Mouse (Mus musculus): Measurements from ENCODE around the gene Rusc2. TPM values are rescaled to one million over a fixed set of nuclear protein-coding genes. Genes with fewer than 3 reads are reported as not detected.

The Rusc2 gene
- polyA plus RNA-seq, 1 experiment from 2014 or later, result 75.4 TPM

DNA sequence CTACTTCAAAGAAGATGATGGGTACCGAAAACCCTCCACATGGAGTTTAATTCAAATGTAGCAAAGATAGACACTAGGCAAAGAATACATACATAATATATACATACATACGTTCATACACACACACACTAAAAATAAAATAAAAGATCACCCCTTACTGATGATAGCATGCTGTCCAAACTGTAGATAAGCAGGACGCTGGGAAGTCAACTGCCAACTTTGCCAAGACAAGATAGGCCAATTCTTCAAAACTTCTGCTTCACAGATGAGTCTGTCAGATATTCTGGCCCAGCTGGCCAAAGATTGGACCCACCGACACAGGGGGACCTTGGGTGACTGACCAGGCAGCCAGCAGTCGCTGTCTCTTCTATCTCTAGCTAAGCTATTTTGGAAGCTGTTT is 81.3 kb downstream of the Rusc2 start:
- H3K27me3 ChIP-seq, result no peaks in the 10 kb centered on the region
- ATAC-seq, result no peak
- no peak overlapping the region for H3K9ac ChIP-seq (replicated peaks)
- H3K4me1 ChIP-seq (replicated peaks), result no peaks in the 10 kb centered on the region
- WGBS, result 92% methylated on average over 5 of the region's 5 CpGs
- H3K9me3 ChIP-seq, result no peaks in the 10 kb centered on the region
- no peak overlapping the region for H3K4me2 ChIP-seq (replicated peaks)
- no peaks in the 10 kb centered on the region for H3K36me3 ChIP-seq
- H3K27ac ChIP-seq, result no peak overlapping the region
- H3K4me3 ChIP-seq (replicated peaks), result no peak overlapping the region

DNA sequence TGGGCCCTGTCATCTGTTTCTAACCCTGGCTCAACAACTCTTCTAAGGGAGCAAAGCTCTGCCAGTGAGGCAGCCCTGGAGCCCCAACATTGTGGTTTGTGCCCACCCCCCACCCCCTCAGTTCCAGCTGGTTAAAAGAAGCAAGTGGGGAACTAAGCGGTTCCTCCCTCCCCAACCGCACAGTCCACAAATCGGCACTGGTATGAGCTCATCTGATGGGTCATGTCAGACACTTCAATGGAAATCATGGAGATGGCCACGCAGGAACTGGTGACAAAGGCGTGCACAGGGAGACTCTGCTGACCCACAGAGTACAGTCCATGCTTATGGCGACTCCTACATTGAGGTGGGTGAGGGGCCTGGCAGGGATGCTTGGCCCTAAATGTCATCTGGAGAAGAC is 84.2 kb downstream of the Rusc2 start:
- no peak for ATAC-seq
- H3K4me2 ChIP-seq (replicated peaks), result no peak overlapping the region
- H3K9ac ChIP-seq (replicated peaks), result no peak overlapping the region
- no peaks in the 10 kb centered on the region for H3K9me3 ChIP-seq
- no peaks in the 10 kb centered on the region for H3K27me3 ChIP-seq
- no peaks in the 10 kb centered on the region for H3K4me1 ChIP-seq (replicated peaks)
- no peak overlapping the region for H3K27ac ChIP-seq
- H3K36me3 ChIP-seq, result no peaks in the 10 kb centered on the region
- no peak overlapping the region for H3K4me3 ChIP-seq (replicated peaks)
- 87% methylated on average over 6 of the region's 6 CpGs for WGBS

DNA sequence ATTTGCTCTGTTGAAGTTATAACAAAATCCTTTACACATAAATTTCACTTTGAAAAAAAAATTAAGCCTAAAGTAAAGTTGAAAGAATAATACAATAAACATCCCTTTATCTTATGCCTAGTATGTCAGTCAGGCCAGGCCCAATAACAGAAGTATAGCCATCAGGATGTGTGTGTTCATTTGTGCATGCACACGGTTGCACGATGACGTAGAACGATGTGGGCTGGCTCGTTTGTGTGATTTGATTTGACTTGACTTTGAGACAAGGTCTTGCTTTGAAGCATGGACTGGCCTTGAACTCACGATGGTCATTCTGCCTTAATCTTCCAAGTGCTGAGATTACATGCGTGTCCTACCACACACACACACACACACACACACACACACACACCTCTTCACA is 85.1 kb downstream of the Rusc2 start:
- Histone ChIP-seq H3K27me3 (no peaks in the 10 kb centered on the region), H3K4me3 (replicated peaks) (no peak overlapping the region), H3K4me1 (replicated peaks) (no peaks in the 10 kb centered on the region), H3K36me3 (no peaks in the 10 kb centered on the region), H3K27ac (no peak overlapping the region), H3K4me2 (replicated peaks) (no peak overlapping the region), H3K9me3 (no peaks in the 10 kb centered on the region), H3K9ac (replicated peaks) (no peak overlapping the region)
- WGBS, result 94% methylated on average over 7 of the region's 7 CpGs
- ATAC-seq, result no peak

DNA sequence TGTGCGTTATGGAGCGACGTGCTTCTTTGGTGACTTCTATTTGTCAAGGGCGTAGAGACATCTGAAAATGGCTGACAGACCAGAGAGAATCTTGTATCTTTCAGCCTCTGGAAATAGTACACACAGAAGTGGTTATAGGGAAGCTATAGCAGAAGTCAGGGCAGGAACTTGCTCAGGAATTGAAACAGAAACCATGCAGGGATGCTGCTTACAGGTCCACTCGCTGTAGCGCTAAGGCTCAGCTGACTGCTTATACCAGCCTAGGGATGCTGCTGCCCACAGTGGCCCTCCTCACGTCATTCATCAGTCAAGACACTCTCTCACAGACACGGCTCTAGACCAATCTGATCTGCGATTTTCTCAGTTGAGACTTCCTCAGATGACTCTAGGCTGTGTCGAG is 88.5 kb downstream of the Rusc2 start:
- Histone ChIP-seq H3K4me3 (replicated peaks) (no peak overlapping the region), H3K36me3 (no peaks in the 10 kb centered on the region), H3K27me3 (no peaks in the 10 kb centered on the region), H3K9ac (replicated peaks) (no peak overlapping the region), H3K27ac (no peak overlapping the region), H3K9me3 (no peaks in the 10 kb centered on the region), H3K4me1 (replicated peaks) (no peaks in the 10 kb centered on the region), H3K4me2 (replicated peaks) (no peak overlapping the region)
- no peak for ATAC-seq
- WGBS, result 90% methylated on average over 10 of the region's 10 CpGs

DNA sequence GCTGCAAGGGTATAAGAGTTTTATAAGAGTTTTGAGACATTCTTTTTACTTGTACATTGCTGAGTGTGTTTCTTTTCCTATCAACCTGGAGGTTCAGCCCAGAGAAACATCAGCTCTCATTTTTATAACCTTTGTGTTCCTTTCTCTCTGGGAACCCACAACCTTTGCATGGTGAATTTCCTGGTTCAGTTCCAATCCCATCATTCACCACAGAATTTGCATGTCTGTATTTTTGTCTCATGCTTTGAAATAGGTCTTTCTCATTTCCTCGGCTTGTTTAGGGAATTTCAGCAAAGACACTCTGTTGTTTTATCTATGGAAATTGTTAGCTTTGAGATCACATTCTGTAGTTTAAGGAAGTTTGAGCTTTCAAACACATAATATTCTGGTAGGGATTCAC is 91.9 kb downstream of the Rusc2 start:
- Histone ChIP-seq H3K4me2 (replicated peaks) (no peak overlapping the region), H3K27me3 (no peaks in the 10 kb centered on the region), H3K4me3 (replicated peaks) (no peak overlapping the region), H3K27ac (no peak overlapping the region), H3K9me3 (no peaks in the 10 kb centered on the region), H3K4me1 (replicated peaks) (0 out of 2 replicates have a peak, but pooled peaks cover 4% of the 10 kb centered on the region), H3K9ac (replicated peaks) (no peak overlapping the region), H3K36me3 (no peaks in the 10 kb centered on the region)
- no peak for ATAC-seq
- WGBS, result 74% methylated on average over 1 of the region's 1 CpGs

DNA sequence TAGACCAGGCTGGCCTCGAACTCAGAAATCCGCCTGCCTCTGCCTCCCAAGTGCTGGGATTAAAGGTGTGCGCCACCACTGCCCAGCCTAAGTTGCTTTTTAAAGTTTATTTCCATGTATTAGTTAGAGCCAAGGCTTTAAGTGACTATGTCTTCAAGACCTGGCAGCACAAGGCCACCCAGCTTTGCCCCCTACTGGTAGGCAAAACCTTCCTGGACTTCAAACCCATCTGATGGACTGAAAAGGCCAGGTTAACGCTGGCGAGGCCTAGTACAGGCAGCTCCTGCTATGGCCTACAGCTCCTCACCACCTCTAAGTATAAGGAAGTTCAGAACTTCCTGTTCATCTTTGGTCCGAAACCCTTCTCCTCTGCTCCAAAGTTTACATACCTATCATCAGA is 94.8 kb downstream of the Rusc2 start:
- Histone ChIP-seq H3K9ac (replicated peaks) (no peak overlapping the region), H3K4me1 (replicated peaks) (0 out of 2 replicates have a peak, but pooled peaks cover 4% of the 10 kb centered on the region), H3K9me3 (no peaks in the 10 kb centered on the region), H3K36me3 (no peaks in the 10 kb centered on the region), H3K27ac (no peak overlapping the region), H3K27me3 (no peaks in the 10 kb centered on the region), H3K4me2 (replicated peaks) (no peak overlapping the region), H3K4me3 (replicated peaks) (no peak overlapping the region)
- WGBS, result 91% methylated on average over 6 of the region's 6 CpGs
- ATAC-seq, result no peak

Other genes with a start within 250 kb of the Rusc2 start
- 0.23 and 0.35 TPM in 2 replicates for gene Atp8b5, start 114.8 kb upstream of the Rusc2 start, polyA plus RNA-seq (2015; fragmentation: Nextera tagmentation; extraction: Ambion mirVana)
- gene Fam166b, start 47.2 kb downstream of the Rusc2 start, polyA plus RNA-seq (2015; fragmentation: Nextera tagmentation; extraction: Ambion mirVana), result 0.30 and 0.83 TPM in 2 replicates
- gene Tesk1, start 60.0 kb downstream of the Rusc2 start, polyA plus RNA-seq (2015; fragmentation: Nextera tagmentation; extraction: Ambion mirVana), result 6.1 and 8.4 TPM in 2 replicates
- 4.1 and 4.7 TPM in 2 replicates for gene Cd72, start 72.6 kb downstream of the Rusc2 start, polyA plus RNA-seq (2015; fragmentation: Nextera tagmentation; extraction: Ambion mirVana)
- gene Sit1, start 101.8 kb downstream of the Rusc2 start, polyA plus RNA-seq (2015; fragmentation: Nextera tagmentation; extraction: Ambion mirVana), result not detected in 2 replicates
- gene Ccdc107, start 110.9 kb downstream of the Rusc2 start, polyA plus RNA-seq (2015; fragmentation: Nextera tagmentation; extraction: Ambion mirVana), result 54.4 and 60.3 TPM in 2 replicates
- 15.4 and 16.1 TPM in 2 replicates for gene Arhgef39, start 117.7 kb downstream of the Rusc2 start, polyA plus RNA-seq (2015; fragmentation: Nextera tagmentation; extraction: Ambion mirVana)
- 0.19 and 0.27 TPM in 2 replicates for gene Car9, start 125.0 kb downstream of the Rusc2 start, polyA plus RNA-seq (2015; fragmentation: Nextera tagmentation; extraction: Ambion mirVana)
- gene Tpm2, start 141.8 kb downstream of the Rusc2 start, polyA plus RNA-seq (2015; fragmentation: Nextera tagmentation; extraction: Ambion mirVana), result 13.2 TPM in 2 replicates
- 72.6 and 80.4 TPM in 2 replicates for gene Creb3, start 180.4 kb downstream of the Rusc2 start, polyA plus RNA-seq (2015; fragmentation: Nextera tagmentation; extraction: Ambion mirVana)
- 59.8 and 67.0 TPM in 2 replicates for gene Tln1, start 180.7 kb downstream of the Rusc2 start, polyA plus RNA-seq (2015; fragmentation: Nextera tagmentation; extraction: Ambion mirVana)
- 24.5 and 26.1 TPM in 2 replicates for gene Rgp1, start 196.7 kb downstream of the Rusc2 start, polyA plus RNA-seq (2015; fragmentation: Nextera tagmentation; extraction: Ambion mirVana)
- 53.8 and 58.4 TPM in 2 replicates for gene Gba2, start 196.9 kb downstream of the Rusc2 start, polyA plus RNA-seq (2015; fragmentation: Nextera tagmentation; extraction: Ambion mirVana)
- 0.77 and 2.1 TPM in 2 replicates for gene Msmp, start 202.5 kb downstream of the Rusc2 start, polyA plus RNA-seq (2015; fragmentation: Nextera tagmentation; extraction: Ambion mirVana)
- gene Npr2, start 250.0 kb downstream of the Rusc2 start, polyA plus RNA-seq (2015; fragmentation: Nextera tagmentation; extraction: Ambion mirVana), result 13.8 and 14.7 TPM in 2 replicates

All from midbrain, embryonic 13.5 days (tissue).